Mouse (Mus musculus) kidney, adult 9 months (tissue): ENCODE measurements around the gene Tex36.
A peak's percentile ranks its signal among the peaks of the same experiment; 100 is the strongest.

Experiments used
- DNase-seq: peaks from one replicate; pipeline ENCODE4 v3.0.0; 2022

Gene Tex36

GRCm38 (mm10) chr7:133583216-133583615 is 18.7 kb downstream of the Tex36 start:
- no peak for DNase-seq

- no peak for DNase-seq
Measured at GRCm38 (mm10) chr7:133580296-133580640, 21.7 kb downstream of the Tex36 start.

- DNase-seq, result no peak
Measured at GRCm38 (mm10) chr7:133579491-133580295, 22.3 kb downstream of the Tex36 start.

GRCm38 (mm10) chr7:133576825-133577224 is 25.1 kb downstream of the Tex36 start:
- no peak for DNase-seq

GRCm38 (mm10) chr7:133576281-133576680 is 25.7 kb downstream of the Tex36 start:
- DNase-seq, result no peak

GRCm38 (mm10) chr7:133571927-133572326 is 30.0 kb downstream of the Tex36 start:
- DNase-seq, result peak; percentile 43

- DNase-seq, result peak; percentile 46
Measured at GRCm38 (mm10) chr7:133569194-133569880, 32.6 kb downstream of the Tex36 start.

GRCm38 (mm10) chr7:133564600-133564999 is 37.4 kb downstream of the Tex36 start:
- no peak for DNase-seq

GRCm38 (mm10) chr7:133563175-133563824 is 38.7 kb downstream of the Tex36 start:
- no peak for DNase-seq

- DNase-seq, result peak; percentile 24
Measured at GRCm38 (mm10) chr7:133555786-133556492, 46.0 kb downstream of the Tex36 start.

GRCm38 (mm10) chr7:133552306-133552991 is 49.5 kb downstream of the Tex36 start:
- no peak for DNase-seq

GRCm38 (mm10) chr7:133551000-133551399 is 51.0 kb downstream of the Tex36 start:
- no peak for DNase-seq

- no peak for DNase-seq
Measured at GRCm38 (mm10) chr7:133548434-133548833, 53.5 kb downstream of the Tex36 start.

GRCm38 (mm10) chr7:133545631-133546030 is 56.3 kb downstream of the Tex36 start:
- DNase-seq, result peak; percentile 34

GRCm38 (mm10) chr7:133544966-133545365 is 57.0 kb downstream of the Tex36 start:
- DNase-seq, result no peak

GRCm38 (mm10) chr7:133543131-133543530 is 58.8 kb downstream of the Tex36 start:
- no peak for DNase-seq

- peak; percentile 67 for DNase-seq
Measured at GRCm38 (mm10) chr7:133537366-133537765, 64.6 kb downstream of the Tex36 start.
